Mouse (Mus musculus): Measurements from ENCODE around the gene Hist1h1b. TPM values are rescaled to one million over a fixed set of nuclear protein-coding genes. Genes with fewer than 3 reads are reported as not detected.
"Not testable (repeated sequence)": the region's sequence is repeated elsewhere in the genome, so short reads cannot be mapped to it uniquely, and the experiment has no call there.

Gene Hist1h1b
- polyA plus RNA-seq (2014; fragmentation: Nextera tagmentation; extraction: Ambion mirVana), result 19.0 and 20.4 TPM in 2 replicates

- peak within 1 kb of the TSS; percentile 62 for H3K4me3 ChIP-seq (ENCODE audit: low read depth, low read length)
- no peaks in the 10 kb centered on the region for H3K36me3 ChIP-seq (ENCODE audit: control insufficient read depth, insufficient read depth, low read length)
- DNase-seq (ENCODE audit: low spot score), result peak; percentile 84
- H3K4me1 ChIP-seq (replicated peaks; ENCODE audit: control insufficient read depth, insufficient read depth, low read length), result peaks cover 18% of the 10 kb centered on the region
- peak within 1 kb of the TSS; percentile 98 for H3K9ac ChIP-seq (ENCODE audit: low read depth, low read length)
- H3K27ac ChIP-seq (ENCODE audit: low read depth, low read length), result peak within 1 kb of the TSS; percentile 100
- under 1% methylated on average over 44 of the region's 44 CpGs for WGBS
- ATAC-seq (replicated peaks; ENCODE audit: low FRiP score), result peak; percentile 52
- H3K4me2 ChIP-seq, result peak within 1 kb of the TSS; percentile 94
- H3K27me3 ChIP-seq (replicated peaks; ENCODE audit: control insufficient read depth, insufficient read depth, low read length), result no peaks in the 10 kb centered on the region
- H3K9me3 ChIP-seq (ENCODE audit: control insufficient read depth, low read length), result no peaks in the 10 kb centered on the region
These were observed at the start of gene Hist1h1b for GRCm38 (mm10) chr13:21779767-21780731. Gene Hist1h1b (minus strand): TSS chr13:21780625.

DNA sequence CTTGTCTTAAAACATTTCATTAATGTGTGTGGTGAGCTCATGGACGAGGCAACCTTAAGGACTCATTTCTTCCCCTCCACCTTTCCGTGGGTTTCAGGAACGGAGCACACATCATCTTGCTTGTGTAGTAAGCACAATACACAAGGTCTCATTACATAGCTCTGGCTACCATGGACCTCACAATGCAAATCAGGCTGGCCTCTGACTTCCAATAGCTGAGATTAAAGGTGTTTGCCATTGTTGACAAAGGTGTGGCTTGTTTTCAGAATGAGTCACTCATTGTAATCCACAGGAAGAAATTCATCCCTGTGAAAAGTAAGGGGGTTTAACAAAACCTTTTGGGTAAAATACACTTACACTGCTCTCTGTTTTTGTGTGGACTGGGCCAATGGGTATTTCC, 48.1 kb upstream of the Hist1h1b start:
- no peak for DNase-seq (ENCODE audit: low spot score)
- no peak overlapping the region for H3K27ac ChIP-seq (ENCODE audit: low read depth, low read length)
- no peak for ATAC-seq (replicated peaks; ENCODE audit: low FRiP score)

GRCm38 (mm10) chr13:21820082-21820890, 39.9 kb upstream of the Hist1h1b start:
- peak; percentile 49 for ATAC-seq (replicated peaks; ENCODE audit: low FRiP score)
- not testable (repeated sequence) for H3K4me2 ChIP-seq

More for the DNA sequence above, 48.1 kb upstream of the Hist1h1b start:
- Histone ChIP-seq H3K4me1 (replicated peaks; ENCODE audit: control insufficient read depth, insufficient read depth, low read length) (no peaks in the 10 kb centered on the region), H3K4me3 (ENCODE audit: low read depth, low read length) (no peak overlapping the region), H3K27me3 (replicated peaks; ENCODE audit: control insufficient read depth, insufficient read depth, low read length) (no peaks in the 10 kb centered on the region), H3K9ac (ENCODE audit: low read depth, low read length) (no peak overlapping the region), H3K36me3 (ENCODE audit: control insufficient read depth, insufficient read depth, low read length) (no peaks in the 10 kb centered on the region), H3K4me2 (no peak overlapping the region), H3K9me3 (ENCODE audit: control insufficient read depth, low read length) (no peaks in the 10 kb centered on the region)
- WGBS, result 73% methylated on average over 3 of the region's 3 CpGs

DNA sequence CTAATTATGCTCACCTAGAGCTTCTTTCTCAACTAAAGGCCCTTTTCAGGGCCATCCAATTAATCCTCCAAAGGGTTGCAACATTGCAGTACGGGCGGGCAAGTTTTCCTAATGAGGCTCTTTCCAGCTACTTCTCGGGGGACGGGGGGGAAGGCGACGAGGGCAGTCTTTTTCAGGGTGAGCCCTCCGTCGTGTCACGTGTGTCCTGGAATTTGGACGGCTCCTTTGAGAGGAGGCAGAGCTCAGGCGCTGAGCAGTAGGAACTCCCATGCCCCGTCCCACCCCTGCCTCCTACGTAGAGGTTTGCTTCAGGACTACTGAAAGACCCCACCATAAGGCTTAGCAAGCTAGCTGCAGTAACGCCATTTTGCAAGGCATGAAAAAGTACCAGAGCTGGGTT, 31.7 kb upstream of the Hist1h1b start:
- not testable (repeated sequence) for DNase-seq (ENCODE audit: low spot score); H3K9me3 ChIP-seq (ENCODE audit: control insufficient read depth, low read length); H3K27me3 ChIP-seq (replicated peaks; ENCODE audit: control insufficient read depth, insufficient read depth, low read length); H3K9ac ChIP-seq (ENCODE audit: low read depth, low read length); H3K36me3 ChIP-seq (ENCODE audit: control insufficient read depth, insufficient read depth, low read length); H3K4me1 ChIP-seq (replicated peaks; ENCODE audit: control insufficient read depth, insufficient read depth, low read length); H3K4me3 ChIP-seq (ENCODE audit: low read depth, low read length)
- H3K4me2 ChIP-seq, result peak overlapping the region; percentile 38; the same call in 1 of the 2 replicates
- H3K27ac ChIP-seq (ENCODE audit: low read depth, low read length), result peak overlapping the region; percentile 74
- under 1% methylated on average over 12 of the region's 14 CpGs for WGBS
- peak; percentile 70 for ATAC-seq (replicated peaks; ENCODE audit: low FRiP score)

More at GRCm38 (mm10) chr13:21820082-21820890, 39.9 kb upstream of the Hist1h1b start:
- not testable (repeated sequence) for H3K36me3 ChIP-seq (ENCODE audit: control insufficient read depth, insufficient read depth, low read length); DNase-seq (ENCODE audit: low spot score); H3K27ac ChIP-seq (ENCODE audit: low read depth, low read length); H3K4me3 ChIP-seq (ENCODE audit: low read depth, low read length); H3K9me3 ChIP-seq (ENCODE audit: control insufficient read depth, low read length); H3K4me1 ChIP-seq (replicated peaks; ENCODE audit: control insufficient read depth, insufficient read depth, low read length); H3K9ac ChIP-seq (ENCODE audit: low read depth, low read length); H3K27me3 ChIP-seq (replicated peaks; ENCODE audit: control insufficient read depth, insufficient read depth, low read length)
- WGBS, result 79% methylated on average over 6 of the region's 16 CpGs

GRCm38 (mm10) chr13:21811539-21811938, 31.1 kb upstream of the Hist1h1b start, which contains the start of gene Hist1h4m:
Gene Hist1h4m (plus strand): TSS chr13:21811746.
- not testable (repeated sequence) for H3K4me3 ChIP-seq (ENCODE audit: low read depth, low read length); H3K4me1 ChIP-seq (replicated peaks; ENCODE audit: control insufficient read depth, insufficient read depth, low read length); H3K9me3 ChIP-seq (ENCODE audit: control insufficient read depth, low read length); H3K27me3 ChIP-seq (replicated peaks; ENCODE audit: control insufficient read depth, insufficient read depth, low read length); DNase-seq (ENCODE audit: low spot score); H3K9ac ChIP-seq (ENCODE audit: low read depth, low read length); H3K36me3 ChIP-seq (ENCODE audit: control insufficient read depth, insufficient read depth, low read length)
- Histone ChIP-seq H3K4me2 (peak within 1 kb of the TSS; percentile 38; the same call in 1 of the 2 replicates), H3K27ac (ENCODE audit: low read depth, low read length) (peak within 1 kb of the TSS; percentile 74)
- ATAC-seq (replicated peaks; ENCODE audit: low FRiP score), result peak; percentile 56
- WGBS, result no CpG with 5 or more reads among the region's 24 CpGs

GRCm38 (mm10) chr13:21811074-21811473, 30.6 kb upstream of the Hist1h1b start:
- DNase-seq (ENCODE audit: low spot score); H3K27me3 ChIP-seq (replicated peaks; ENCODE audit: control insufficient read depth, insufficient read depth, low read length); H3K4me1 ChIP-seq (replicated peaks; ENCODE audit: control insufficient read depth, insufficient read depth, low read length); H3K27ac ChIP-seq (ENCODE audit: low read depth, low read length); H3K4me3 ChIP-seq (ENCODE audit: low read depth, low read length); H3K9me3 ChIP-seq (ENCODE audit: control insufficient read depth, low read length); H3K4me2 ChIP-seq; H3K9ac ChIP-seq (ENCODE audit: low read depth, low read length); H3K36me3 ChIP-seq (ENCODE audit: control insufficient read depth, insufficient read depth, low read length): not testable (repeated sequence)
- no CpG with 5 or more reads among the region's 8 CpGs for WGBS
- ATAC-seq (replicated peaks; ENCODE audit: low FRiP score), result peak; percentile 35

DNA sequence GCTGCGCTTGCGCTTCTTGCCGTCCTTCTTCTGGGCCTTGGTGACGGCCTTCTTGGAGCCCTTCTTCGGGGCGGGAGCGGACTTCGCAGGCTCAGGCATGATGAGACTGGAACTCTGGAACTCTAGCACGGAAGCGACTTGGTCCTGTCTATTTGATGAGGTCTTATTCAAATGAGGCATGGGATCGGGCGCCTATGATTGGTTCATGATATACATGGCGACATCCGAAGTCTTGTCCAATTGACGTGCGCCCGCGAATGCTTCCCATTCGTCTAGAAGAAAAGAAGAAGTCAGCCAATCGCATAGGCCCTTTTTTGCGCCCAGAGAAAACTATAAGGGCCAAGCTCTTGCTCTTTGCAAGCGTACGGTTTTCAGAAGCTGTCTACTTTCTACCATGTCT, 29.6 kb upstream of the Hist1h1b start, which contains the start of the genes Hist1h2bq and Hist1h2ao:
Gene Hist1h2bq, minus strand, starts transcription at position 125 of the 400 bp plus-strand sequence.
Gene Hist1h2ao, plus strand, starts transcription at position 393 of the 400 bp plus-strand sequence.
- no CpG with 5 or more reads among the region's 23 CpGs for WGBS
- DNase-seq (ENCODE audit: low spot score); H3K9me3 ChIP-seq (ENCODE audit: control insufficient read depth, low read length); H3K4me3 ChIP-seq (ENCODE audit: low read depth, low read length); H3K36me3 ChIP-seq (ENCODE audit: control insufficient read depth, insufficient read depth, low read length); H3K4me1 ChIP-seq (replicated peaks; ENCODE audit: control insufficient read depth, insufficient read depth, low read length); H3K9ac ChIP-seq (ENCODE audit: low read depth, low read length); H3K4me2 ChIP-seq; H3K27me3 ChIP-seq (replicated peaks; ENCODE audit: control insufficient read depth, insufficient read depth, low read length); H3K27ac ChIP-seq (ENCODE audit: low read depth, low read length): not testable (repeated sequence)
- ATAC-seq (replicated peaks; ENCODE audit: low FRiP score), result peak; percentile 87

DNA sequence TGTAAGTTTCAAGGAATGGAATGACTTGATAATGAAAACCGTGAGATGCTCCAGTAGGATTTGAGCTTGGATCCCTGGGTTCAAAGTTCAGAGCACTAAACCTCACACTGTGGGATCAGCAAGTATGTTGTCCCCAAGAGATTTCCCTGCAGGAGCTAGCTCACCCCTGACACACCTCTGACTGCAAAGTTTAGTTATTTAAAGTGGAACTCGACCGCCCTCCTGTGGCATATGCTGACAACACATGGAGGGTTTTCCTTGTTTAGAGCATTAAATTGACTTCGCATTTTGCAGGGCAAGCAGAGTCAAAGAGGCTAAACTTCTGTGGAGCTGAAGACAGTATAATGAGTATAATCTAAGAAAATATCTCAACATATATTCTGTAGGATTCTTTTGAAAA, 22.6 kb upstream of the Hist1h1b start:
- not testable (repeated sequence) for H3K9me3 ChIP-seq (ENCODE audit: control insufficient read depth, low read length); H3K9ac ChIP-seq (ENCODE audit: low read depth, low read length); H3K27me3 ChIP-seq (replicated peaks; ENCODE audit: control insufficient read depth, insufficient read depth, low read length); H3K4me2 ChIP-seq; H3K4me1 ChIP-seq (replicated peaks; ENCODE audit: control insufficient read depth, insufficient read depth, low read length); H3K27ac ChIP-seq (ENCODE audit: low read depth, low read length); DNase-seq (ENCODE audit: low spot score); H3K36me3 ChIP-seq (ENCODE audit: control insufficient read depth, insufficient read depth, low read length); H3K4me3 ChIP-seq (ENCODE audit: low read depth, low read length)
- WGBS, result no CpG with 5 or more reads among the region's 4 CpGs
- ATAC-seq (replicated peaks; ENCODE audit: low FRiP score), result peak; percentile 72; the same call in 1 of the 2 replicates

Data from liver, embryonic 11.5 days (tissue).